Mouse (Mus musculus) kidney, adult 11 months (tissue): ENCODE data around the gene Mtf1.

Source experiments
- DNase-seq: peaks from one replicate; pipeline ENCODE4 v3.0.0; 2022

Gene Mtf1

DNA sequence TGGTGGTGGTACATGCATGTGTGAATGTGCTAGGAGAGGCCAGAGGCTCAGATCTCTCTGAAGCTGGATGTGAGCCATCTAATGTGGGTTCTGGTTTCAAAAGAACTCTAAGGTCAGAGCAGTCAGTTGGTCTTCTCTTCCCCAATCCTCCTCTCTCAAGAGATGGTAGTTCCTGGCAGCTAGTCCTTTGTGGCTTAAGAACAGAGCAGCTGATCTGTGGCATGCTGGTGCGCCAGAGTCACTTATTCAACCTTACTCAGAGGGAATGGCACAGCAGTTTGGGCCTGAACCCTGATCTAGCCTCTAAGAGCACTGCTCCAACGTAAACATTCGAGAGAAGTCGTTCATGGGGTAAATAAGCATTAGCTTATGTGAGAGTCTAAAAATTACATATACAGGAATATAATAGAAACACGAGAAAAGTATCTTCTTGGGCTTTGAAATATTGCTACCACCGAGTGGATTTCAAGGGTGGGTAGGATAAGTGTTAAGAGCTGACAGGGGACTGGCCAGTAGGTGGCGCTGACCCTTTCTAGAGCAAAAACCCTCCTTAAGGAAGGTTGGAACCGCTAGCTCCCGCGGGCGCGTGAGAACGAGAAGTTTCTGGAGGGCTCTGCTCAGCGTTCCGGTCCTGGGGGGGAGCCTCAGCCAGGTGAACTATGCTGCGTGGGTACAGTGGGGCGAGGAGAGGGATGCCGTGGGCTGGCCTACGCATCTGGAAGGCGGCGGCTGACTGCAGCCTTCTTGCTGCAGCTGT lies at the start of gene Mtf1:
Gene Mtf1, plus strand, starts transcription at position 553 of the 757 bp plus-strand sequence.
- peak; percentile 78 for DNase-seq

DNA sequence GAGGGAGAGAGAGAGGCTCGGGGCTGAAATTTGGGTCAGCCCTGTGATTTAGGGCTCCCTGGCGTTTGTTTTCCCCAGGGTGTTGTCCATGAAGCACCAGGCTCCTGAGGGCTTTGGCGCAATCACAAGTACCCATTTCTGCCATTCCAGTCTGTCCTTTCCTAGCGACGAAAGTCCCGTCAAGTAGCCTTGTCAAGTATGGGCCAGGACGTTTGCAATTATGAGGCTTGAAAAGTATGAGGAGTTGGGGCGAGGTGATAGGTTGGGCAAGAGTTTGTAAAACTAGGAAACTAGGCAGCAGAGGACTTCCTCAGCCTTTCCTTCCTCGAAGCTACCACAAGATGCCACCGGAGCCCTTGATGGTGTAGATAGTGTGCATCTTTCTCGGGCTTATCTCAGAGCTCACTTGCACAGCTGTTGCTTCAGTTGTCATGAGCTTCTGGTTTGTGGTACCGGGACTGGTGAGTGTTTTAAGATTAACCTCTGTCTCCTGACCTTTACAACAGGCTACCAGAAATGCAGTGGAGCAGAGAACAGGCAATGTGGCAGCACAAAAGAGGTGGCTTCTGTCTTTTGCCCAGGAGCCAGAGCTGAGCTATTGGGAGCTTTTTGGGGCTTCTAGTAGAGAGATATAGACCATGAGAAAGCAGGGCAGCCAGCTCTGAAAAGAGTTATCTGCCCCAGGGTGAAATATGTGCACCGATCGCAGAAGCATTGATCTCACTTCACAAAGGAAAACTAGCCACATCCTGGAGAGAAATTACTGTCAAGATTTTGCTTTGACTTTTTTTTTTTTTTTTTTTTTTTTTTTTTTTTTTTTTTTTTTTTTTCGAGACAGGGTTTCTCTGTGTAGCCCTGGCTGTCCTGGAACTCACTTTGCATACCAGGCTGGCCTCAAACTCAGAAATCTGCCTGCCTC lies 49.4 kb upstream of the Mtf1 start:
- peak; percentile 42 for DNase-seq

DNA sequence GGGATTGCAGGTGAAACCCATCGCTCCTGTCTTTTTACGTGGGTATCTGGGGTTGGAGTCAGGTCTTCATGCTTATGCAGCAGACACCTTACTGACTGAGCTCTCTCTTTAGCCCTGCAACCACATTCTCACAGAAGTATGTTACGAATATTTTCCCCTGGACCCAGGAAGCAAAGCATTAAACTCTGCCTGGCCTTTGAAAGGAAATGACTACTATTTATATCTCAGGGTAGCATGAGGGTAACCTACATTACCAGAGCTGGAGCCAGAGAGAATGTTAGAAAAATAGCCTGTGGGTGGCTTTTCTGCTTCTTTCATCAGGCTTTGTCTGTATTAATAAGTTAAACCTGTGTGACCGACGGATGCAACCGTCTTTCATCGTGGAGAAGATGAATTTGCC lies 46.4 kb upstream of the Mtf1 start:
- no peak for DNase-seq

DNA sequence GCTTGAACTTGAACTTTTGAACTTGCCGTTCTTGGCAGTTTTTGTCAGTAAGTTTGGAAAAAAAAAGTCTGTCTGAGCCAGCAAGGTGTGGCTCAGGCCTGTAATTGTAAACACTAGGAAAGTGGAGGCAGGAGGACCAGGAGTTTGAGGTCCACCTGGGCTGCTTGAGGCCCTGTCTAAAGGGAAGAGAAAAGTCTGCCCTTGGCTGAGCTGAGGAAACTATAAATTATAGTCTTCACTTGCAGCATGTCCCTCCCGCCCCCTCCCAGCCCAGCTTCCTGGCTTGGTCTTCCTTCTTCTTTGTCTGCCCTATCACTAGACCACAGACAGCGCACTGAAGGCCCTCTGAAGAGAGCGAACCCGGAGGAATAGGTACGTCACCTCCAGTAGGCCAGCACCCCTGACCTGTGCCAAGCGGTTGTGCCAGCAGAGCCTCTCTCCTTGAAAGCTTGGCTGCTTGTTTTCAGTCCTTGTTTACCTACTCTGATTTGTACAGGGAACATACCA lies 42.5 kb upstream of the Mtf1 start:
- peak; percentile 35 for DNase-seq

DNA sequence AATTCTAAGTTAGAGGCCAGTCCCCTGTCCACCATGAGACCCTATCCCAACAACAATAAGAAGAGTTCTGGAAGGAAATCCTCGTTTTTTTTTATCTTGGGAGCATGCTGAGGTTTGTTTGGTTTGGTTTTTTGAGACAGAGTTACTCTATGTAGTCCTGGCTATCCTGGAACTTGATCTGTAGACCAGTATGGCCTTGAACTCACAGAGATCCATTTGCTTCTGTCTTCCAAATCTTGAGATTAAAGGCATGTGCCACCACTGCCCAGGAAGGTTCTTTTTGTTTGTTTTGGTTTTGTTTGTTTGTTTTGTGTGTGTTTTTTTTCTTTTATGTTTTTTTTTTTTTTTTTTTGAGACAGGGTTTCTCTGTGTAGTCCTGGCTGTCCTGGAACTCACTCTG lies 40.7 kb upstream of the Mtf1 start:
- DNase-seq = no peak

DNA sequence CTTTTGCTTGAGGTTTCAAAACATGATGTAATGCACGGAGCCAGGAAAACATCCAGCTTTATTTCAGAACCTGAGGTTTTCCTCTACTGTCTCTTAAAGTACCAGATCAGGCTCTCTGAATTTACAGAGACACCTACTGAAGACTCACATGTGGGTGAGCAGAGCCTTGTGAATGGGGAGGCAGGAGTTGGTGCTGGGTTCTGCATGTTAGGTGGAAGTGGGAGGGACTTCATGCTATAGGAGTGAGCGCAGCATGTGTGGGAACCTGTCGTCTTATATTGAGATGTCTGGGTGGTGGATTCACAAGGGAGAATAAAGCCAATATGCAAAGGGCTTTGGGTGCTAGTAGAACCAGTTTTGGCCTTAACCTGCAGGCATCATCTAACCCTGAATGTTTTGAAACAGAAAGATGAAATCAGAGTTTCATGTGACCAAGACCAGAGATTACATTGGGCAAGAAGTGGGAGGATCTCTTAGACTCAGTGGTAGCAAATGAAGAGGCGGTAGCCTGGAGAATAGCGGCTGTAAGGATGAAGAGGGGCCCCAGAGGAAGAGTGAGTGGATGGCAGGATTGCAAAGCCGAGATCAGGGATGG lies 38.9 kb upstream of the Mtf1 start:
- DNase-seq = no peak

DNA sequence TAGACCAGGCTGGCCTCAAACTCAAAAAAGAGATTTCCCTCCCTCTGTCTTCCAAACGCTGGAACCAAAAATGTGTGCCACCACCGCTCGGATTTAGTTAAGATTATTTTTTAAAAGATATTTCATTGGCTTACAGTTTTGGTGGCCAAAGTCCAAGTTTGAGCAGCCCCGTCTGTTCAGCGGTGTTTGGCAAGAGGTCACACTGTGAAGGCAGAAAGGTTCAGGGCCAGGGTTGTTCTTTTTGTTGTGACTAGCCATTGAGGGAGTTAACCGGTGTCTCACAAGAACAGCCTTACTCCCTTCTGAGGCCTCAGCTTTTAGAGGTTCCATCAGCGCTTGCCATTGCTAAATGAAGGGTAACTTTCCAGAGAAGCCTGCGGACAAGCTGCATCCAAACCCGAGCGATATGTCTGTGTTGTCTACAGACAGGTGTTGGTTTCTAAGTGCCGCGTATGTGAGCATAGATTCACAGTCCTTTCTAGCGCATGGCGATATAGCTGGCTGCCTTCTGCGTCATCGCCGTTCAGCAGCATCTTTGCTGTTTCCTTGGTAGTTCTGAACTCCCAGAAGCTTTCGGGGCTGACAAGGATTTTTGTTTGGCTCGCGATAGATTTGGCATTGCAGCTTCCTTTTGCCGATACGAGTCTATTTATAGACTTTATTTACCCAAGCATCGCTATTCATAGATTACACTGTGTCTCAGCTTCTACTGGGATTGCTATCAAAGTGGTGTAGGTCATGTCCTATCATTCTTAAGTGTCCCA lies 35.9 kb upstream of the Mtf1 start:
- DNase-seq = no peak

DNA sequence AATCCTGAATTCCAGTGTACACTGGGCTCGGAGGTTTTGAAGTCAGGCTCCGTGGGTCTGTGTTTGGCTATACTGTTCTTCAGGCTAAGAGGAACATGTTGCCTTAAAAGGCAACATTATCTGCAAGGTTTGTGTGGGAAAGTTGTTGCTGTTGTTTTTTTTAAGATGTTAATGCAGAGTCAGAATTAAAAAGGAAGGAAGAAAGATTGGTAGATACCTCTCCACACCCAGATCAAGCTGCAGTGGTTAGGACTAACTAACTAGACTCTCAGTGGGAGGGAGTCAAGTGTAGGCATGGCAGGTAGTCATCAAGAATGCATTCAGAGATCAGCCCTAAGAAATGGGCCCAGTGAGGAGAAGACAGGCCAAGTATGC lies 35.4 kb upstream of the Mtf1 start:
- DNase-seq = no peak

DNA sequence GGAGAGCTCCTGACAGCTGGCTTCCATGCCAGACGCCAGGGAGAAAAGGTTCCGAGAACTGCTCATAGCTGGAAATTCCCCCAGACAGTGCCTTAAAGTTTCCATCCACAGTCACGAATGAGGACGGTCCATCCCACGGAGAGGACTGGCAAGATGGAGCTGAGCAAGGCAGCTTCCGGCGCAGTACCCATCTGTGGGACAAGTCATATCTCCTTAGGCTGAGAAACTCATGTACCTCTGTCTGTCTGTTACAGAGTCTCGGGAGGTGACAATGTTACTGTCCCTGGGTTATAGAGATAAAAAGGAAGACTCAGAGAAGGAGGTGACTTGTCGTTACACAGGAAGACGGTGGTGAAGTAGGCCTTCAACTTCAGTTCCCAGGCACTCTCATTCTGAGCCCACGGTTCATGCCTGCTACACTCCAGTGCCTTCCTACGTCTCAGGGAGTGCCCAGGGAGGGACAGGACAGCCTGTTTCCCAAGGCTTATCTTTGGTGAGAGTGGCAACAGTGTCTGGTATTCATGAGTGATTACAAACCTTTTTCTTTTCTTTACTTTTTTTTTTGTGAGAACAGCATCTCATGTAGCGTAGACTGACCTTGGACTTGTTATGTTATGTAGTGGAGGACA lies 32.8 kb upstream of the Mtf1 start:
- DNase-seq = no peak

DNA sequence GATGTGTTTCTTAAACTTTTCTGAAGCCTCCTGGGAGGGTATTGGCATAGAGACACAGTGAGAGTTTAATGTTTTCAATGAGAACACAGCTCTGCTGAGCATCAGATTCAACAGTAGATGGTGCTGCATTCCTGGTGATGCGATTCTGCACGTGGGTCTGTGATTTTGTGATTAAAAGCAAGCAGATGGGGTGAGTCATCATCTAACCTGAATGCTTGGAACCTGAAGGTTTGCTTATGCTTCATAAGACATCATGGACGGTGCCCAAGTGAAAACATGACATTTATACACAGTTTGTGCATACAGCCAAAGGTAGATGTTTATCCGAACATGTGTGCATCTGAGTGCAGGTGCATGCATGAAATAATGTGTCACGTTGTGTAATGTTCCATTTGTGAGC lies 31.3 kb upstream of the Mtf1 start:
- DNase-seq = no peak

DNA sequence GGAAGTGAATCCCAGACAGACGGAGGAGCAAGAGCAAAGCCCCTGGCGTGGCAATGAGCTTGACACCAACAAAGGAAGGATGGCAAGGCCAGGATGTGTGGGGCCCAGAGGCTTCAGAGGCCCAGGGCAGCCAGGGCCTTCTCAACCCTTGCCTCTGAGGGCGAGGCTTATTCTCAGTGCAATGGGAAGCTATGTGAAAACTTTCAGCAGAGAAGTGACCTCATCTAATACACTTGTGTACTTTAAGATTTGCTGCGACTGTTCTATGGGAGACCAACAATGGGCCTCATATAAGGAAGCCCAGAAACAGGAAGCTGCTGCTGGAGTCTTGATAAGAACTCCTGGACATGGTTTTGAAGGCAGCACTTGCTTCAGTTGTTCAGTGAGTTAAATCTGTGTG lies 29.8 kb upstream of the Mtf1 start:
- no peak for DNase-seq

DNA sequence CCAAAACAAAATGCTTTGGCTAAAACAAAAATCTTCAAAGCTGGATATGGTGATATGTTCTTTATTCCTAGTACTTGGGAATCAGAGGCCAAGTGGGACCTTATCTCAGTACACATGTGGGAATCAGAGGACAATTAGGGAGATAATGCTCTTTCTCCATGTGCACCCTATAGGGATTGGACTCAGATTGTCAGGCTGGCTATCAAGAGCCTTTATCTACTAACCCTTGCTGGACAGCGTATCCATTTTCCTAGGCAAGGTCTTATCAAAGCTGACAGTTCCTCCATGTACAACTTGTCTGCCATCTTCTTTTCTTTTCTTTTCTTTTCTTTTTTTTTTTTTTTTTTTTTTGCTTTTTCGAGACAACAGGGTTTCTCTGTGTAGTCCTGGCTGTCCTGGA lies 28.5 kb upstream of the Mtf1 start:
- DNase-seq = no peak

DNA sequence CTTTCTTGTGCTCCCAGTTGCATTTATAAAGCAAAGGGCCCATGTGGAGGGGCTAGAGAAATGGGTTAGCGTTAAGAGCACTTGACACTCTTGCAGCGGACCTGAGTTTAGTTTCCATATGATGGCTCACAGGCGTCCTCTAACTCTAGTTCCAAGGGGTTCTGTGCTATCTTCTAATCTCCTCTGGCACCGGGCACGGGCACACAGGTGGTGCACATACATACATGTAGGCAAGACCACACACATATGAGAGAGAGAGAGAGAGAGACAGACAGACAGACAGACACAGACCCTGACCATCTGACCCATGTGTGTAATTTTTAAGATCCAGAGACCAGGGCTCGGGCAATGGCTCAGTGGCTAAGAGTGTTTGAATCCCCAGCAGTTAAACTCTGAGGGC lies 27.9 kb upstream of the Mtf1 start:
- DNase-seq = no peak

DNA sequence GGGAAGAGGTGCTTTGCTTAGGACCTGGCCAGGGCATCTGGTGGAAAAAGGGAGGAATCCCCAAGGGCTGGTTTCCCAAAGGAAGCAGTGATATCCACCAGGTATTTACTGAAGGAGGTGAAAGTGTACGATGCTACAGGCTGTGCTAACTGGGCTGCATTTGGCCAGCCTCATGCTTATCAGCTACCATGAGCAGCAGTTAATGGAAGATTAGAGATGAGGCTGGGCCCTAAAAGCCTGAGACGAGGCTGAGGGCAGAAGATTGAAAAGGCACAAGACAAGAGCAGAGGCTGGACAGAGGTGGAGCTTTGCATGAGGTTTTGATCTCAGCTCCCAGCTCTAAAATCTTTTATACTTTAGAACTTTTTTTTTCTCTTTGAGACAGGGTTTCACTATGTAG lies 27.5 kb upstream of the Mtf1 start:
- no peak for DNase-seq

DNA sequence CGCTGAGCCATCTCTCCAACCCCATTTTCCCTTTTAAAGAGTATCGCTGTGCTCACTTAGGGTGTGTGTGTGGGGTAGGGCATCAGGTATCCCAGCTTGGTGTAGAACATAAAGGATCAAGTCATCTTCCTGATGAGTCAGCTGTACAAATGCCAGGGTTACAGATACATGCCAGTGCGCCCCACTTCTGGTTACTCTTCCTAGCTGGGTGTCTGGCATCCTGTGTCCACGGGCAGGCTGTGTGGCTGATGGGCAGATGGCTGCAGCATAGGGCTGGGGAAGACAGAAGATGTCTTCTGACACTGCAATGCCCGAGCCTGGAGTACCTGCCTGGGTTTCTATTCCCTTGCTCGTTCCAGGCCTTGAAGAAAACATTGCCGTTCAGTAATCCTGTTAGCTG lies 20.5 kb upstream of the Mtf1 start:
- no peak for DNase-seq

DNA sequence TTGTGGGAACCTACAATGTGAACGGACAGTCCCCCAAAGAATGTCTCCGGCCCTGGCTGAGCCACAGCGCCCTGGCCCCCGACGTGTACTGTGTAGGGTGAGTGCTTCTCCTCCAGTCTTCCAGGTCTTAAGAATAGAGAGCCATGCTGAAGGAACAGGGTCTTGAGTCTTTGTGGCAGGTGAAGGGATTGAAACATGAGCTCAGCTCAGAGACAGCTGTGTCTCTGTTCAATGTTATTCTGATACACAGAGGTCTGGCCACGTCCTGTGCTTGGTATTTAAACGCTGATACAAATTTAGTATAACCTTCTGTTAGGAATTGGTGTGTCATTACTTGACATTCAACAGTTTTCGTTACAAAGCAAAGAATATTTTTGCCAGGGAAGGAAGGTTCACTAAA lies 19.5 kb upstream of the Mtf1 start:
- no peak for DNase-seq

DNA sequence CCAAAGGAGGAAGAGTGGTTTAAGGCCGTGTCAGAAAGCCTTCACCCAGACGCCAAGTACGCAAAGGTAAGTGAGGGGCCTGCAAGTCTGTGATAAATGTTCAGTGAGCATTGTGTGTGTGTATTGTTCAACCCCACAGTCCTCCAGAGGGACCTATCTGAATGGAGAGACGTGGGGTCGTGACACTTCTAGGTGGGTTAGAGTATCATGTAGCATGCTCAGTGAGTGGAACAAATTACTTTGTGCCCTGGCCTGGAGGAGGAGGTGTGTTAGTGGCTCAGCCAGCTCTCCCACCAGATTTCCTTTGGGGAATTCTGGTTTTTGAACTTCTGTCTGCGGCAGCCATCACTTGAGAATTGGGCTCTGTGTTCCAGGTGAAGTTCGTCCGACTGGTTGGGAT lies 18.0 kb upstream of the Mtf1 start:
- DNase-seq = no peak

DNA sequence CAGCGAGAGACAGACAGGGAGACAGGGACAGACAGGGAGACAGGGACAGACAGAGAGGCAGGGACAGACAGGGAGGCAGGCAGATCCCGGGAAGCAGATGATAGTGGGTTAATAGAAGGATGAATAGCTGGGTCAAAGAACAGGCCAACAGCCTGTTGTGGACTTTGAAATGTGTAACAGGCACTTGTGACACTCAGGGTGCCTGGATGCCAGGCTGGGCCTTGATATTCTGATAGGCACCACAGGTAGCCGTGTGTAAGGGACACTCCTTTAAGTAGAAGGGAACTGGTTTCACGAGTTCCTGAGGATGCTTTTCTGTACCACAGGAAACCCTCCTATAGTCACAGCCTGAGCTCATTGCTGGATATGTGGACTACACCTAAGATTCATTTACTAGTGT lies 11.9 kb upstream of the Mtf1 start:
- peak; percentile 23 for DNase-seq

DNA sequence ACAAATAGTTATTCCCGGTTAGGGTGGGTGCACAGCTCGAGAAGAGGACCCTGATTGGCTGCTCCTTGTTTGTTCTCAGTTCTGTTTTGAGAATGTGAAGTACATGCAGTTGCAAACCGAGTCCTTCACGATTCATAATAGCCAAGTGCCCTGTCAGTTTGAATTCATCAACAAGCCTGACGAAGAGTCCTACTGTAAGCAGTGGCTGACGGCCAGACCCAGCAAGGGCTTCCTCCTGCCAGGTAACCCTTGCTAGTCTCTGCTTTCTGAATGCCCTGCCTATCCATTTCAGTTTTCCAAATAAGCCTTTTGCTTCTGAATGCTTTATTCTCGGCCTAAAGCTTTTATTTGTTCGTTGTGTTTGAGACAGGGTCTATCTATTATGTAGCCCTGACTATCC lies 9.8 kb upstream of the Mtf1 start:
- DNase-seq = no peak

DNA sequence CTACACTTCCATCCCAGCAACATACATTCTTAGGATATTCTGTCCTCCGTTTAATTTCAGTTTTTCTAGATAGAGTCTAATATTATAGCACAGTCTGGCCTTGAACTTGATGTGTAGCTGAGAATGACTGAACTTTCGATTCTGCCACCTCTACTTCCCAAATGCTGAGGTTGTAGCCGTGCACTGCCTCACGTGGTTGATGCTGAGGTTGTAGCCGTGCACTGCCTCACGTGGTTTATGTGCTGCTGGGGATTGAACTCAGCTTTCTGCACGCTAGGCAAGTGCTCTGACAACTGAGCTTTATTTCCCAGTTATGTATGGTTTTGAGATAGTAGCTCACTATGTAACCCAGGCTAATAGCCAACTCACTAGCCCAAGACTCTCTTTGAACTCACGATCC lies 5.8 kb upstream of the Mtf1 start:
- DNase-seq = no peak

DNA sequence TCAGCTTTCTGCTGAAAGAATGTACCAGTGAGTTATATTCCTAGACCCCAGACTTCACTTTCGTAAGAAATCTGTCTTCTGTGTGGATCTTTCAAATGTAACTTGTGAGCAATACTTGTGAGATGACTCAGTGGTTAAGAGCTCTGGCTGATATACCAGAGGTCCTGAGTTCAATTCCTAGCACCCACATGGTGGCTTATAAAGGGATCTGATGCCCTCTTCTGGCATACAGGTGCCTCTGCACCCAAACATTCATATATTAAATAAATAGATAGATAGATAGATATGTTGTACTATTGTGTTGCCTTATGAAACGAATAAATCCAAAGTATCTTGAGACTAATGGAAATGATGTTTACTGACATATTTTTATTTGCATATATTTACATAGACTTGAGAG lies 5.0 kb upstream of the Mtf1 start:
- no peak for DNase-seq
